Mouse (Mus musculus) liver, embryonic 14.5 days (tissue): ENCODE measurements at regions not wholly inside any gene's neighbourhood (a gene's known extent, or its start where the extent isn't known, plus 50 kb on each side); places are given as distances from the start of the nearest gene placed in this dataset.

Experiments
- CTCF ChIP-seq: IDR thresholded peaks from 2 replicates; pipeline ENCODE4 v1.5.1; 2016; ENCODE audit warnings: antibody characterized with exemption, low read depth, control low read depth
- EP300 ChIP-seq: IDR thresholded peaks from 2 replicates; pipeline ENCODE4 v1.6.1; 2016; ENCODE audit warnings: antibody characterized with exemption, low read depth

DNA sequence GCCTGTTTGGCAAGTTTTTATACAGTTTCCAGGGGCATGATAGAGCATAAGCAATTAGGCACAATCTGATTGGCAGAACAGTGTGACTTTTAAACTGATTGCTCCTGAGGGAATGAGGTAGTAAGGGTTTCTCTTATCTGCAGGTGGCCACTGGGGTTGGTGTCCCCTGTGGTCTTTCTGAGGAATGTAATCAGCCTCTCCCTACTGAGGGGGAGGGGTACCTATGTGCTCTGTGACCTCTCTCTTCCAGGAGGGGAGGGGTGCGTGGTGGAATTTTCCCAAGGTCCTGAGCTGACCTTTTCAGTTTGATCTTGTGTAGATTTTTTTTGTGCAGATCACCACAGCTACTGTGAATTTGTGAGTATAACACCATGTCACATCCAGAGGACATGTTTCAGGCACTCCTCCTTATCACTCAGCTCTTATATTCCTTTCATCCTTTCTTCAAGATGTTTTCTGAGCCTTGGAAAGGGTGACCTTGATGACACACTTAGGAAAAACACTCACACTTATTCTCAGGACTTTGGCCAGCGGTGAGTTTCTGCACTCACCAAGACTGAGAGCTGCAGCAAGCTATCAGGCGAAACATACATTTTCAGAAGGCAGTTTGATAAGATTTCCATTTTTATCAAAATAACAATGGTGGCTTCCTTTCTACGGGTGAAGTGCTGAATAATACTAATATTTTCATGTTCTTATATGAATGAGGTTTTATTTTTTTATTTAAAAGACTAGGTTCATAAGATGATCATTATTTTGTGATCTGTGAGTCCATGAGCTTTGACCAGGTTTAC, 238.7 kb upstream of the Mmadhc start:
- TF ChIP-seq EP300 = no peak
- TF ChIP-seq CTCF = no peak
